Mouse (Mus musculus) R1 (cell line): ENCODE measurements around the gene Mbd6.

ENCODE experiments used
- DNase-seq: peaks from one replicate; pipeline ENCODE4 v3.0.0-alpha.2; 2018; ENCODE audit warnings: low read depth, low spot score

Gene Mbd6

DNA sequence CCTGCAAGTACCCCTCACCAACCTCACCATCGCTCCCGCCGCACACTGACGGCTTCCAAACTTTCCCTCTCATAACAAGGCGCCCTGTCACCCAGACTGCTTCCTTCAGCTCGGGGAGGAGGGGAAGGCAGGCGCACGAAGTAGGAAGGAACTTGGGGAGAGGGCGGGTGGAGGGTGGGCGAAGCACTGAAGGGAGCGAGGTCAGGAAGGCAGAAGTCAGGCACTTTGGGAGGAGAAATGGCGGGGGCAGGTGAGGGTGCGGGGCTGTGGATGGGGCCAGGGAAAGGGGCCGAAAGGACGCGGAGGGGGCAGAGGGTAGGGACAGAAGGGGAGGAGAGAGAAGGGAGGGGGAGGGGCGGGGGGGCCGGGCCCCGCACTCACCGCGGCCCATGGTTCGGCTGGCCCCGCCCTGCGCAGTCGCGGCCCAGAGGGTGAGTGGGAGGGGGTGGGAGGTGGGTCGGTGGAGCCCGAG, 454 bp downstream of the Mbd6 start:
- peak; percentile 69 for DNase-seq

GRCm38 (mm10) chr10:127287936-127288293, 903 bp downstream of the Mbd6 start:
- no peak for DNase-seq

DNA sequence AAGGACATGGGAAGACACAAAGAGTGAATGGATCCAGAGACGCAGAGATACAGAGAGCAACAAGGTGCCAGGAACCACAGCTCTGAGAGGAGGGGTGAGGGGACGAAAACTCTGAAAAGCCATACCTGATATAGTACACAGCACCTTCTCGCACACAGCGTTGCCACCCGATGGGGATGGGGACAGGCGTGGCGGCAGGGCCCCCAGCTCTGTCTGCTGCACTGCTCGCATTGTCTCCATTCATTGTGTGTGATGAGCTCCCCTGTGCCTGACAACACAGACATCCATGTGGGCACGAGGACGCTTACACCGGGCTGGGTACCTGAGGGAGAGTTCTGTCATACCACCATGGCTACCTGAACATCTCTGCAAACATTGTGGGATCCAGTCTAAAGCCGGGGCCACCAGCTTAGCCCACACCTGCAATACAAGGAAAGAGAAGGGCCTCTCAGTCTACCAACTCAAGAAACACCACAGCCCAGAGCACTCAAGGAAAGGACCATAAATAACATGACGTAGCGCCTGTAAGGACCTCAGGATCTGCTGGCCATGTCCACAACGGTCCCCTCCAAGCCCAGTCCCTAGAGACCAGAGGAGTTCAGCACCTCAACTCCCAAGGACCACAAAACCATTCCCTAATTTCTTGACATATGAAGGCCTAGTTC, 1.4 kb downstream of the Mbd6 start:
- DNase-seq, result no peak

GRCm38 (mm10) chr10:127286730-127287129, 2.1 kb downstream of the Mbd6 start:
- DNase-seq, result peak; percentile 72

DNA sequence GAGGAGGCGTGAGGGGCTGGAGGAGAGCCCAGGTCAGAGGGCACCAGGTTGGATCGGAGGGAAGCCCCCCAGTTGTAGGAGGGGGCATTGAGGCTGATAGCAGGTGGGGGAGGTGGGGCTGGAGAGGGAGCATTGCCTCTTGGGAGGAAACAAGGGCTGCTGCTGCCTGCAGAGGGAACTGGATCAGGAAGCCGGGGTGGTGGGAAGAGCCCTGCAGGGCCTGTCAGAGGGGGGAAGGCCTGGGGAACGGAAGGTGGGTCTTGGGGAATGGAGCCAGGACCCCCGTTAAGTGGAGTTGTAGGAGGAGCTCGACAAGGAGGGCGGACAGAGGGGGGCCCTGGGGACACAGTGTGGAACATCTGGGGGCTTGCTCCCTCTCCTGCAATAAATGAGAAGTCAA, 2.6 kb downstream of the Mbd6 start:
- no peak for DNase-seq

DNA sequence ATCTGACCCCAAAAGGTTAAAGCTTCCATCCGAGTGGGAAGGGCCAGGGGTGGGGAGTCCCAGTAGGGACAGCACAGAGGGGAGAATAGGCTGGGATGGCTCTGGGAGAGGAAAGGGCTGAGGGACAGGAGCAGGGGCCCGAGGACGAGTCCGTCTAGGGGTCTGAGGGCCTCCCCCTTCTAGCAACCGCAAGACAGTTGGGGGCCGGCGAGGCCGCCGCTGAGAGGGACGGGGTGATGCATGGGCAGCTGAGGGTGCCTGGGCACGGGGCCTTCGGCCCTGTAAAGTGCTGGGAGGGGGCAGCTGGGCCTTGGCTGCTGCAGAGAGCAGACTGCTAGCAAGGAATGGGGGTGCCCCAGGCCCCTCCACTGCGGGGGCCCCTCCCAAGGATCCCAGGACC, 3.2 kb downstream of the Mbd6 start:
- DNase-seq, result no peak

- DNase-seq, result no peak
These were observed 3.9 kb downstream of the Mbd6 start for GRCm38 (mm10) chr10:127284724-127285500.

- no peak for DNase-seq
These were observed 4.7 kb downstream of the Mbd6 start for GRCm38 (mm10) chr10:127284105-127284622.

- peak; percentile 51 for DNase-seq
These were observed 6.1 kb downstream of the Mbd6 start for GRCm38 (mm10) chr10:127282620-127283215.

- no peak for DNase-seq
These were observed 7.5 kb downstream of the Mbd6 start for GRCm38 (mm10) chr10:127281316-127281715.

DNA sequence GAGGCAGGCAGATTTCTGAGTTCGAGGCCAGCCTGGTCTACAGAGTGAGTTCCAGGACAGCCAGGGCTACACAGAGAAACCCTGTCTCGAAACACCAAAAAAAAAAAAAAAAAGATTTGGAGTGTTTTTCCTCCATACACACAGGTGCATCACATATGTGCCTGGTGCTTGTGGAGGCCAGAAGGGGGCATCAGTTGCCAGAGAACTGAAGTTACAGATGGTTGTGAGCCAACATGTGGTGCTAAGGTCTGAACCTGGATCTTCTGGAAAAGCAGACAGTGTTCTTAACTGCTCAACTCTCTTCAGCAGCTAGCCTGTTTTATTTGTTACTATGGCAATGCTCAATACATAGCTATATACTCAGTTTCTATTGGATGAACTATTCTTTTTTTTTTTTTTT, 9.1 kb downstream of the Mbd6 start:
- peak; percentile 60 for DNase-seq

DNA sequence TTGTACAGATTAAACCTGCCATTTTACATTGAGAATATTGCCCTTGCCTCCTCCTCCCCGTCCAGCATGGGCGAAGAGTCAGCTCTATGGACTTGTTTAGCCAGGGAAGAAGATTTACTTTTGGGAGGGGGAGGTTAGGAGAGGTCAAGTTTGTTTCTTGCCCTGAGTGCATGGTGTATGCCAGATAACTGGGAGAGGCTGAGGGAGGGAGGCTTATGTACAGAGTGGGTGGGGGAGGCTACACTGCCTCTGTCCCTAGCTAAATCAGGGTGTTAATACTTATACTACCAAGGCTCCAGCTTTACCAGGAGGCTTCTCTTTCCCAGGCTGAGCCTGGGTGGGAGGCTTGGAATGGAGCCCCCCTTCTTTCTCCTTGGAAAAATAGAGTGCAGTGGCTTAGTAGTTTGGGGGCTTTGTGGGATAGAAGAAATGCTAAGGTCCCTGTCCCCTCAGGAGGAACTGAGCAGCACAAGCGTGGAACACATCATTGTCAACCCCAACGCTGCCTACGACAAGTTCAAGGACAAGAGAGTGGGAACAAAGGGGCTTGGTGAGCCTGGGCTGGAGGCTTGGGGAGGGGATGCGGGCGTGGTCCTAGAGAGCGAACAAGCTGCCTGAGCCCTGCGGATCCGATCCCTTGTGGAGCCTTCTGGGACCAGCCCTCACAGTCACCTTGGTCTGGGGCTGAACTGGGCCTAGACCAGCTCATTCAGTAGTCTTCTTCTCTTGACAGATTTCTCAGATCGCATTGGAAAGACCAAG, 14.4 kb downstream of the Mbd6 start:
- DNase-seq, result peak; percentile 88

DNA sequence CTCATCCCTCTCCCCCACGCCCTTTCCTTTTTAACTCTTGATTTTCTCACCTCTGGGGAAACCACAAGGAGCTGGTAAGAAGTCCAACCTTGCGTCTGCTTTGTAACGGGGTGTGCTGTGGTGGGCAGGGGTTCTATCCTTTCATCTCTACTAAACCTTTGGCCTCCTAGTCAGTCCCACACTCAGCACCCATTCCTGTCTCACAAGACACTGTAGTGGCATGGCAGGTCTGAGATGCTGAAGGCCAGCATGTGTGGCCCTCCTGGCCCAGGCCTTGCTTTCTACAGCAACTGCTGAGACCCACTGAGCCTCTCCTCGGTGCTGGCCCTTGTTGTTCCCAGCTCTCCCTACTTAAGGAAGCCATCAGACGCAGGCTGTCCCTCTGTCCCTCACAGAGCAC, 16.4 kb downstream of the Mbd6 start:
- no peak for DNase-seq

- DNase-seq, result peak; percentile 49
These were observed 18.9 kb downstream of the Mbd6 start for GRCm38 (mm10) chr10:127269884-127270283.

DNA sequence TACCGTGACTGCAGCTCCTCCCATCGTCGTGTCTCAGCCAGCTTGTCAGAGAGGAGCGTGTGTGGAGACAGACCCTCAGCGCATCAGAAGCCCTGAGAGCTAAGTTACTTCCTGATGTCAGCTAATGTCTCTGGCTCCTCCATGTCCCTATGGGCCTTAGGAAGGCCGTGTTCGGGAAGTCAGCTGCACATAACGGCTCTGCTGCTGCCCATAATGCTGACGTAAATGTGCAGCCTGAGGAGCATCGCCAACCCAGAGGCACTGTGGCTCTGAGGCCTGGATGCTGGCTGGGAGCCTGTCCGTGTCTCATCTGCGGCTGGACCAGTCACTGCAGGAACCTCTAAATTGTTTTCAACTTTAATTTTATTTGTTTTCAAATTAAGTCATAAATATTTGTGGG, 19.8 kb downstream of the Mbd6 start:
- no peak for DNase-seq

DNA sequence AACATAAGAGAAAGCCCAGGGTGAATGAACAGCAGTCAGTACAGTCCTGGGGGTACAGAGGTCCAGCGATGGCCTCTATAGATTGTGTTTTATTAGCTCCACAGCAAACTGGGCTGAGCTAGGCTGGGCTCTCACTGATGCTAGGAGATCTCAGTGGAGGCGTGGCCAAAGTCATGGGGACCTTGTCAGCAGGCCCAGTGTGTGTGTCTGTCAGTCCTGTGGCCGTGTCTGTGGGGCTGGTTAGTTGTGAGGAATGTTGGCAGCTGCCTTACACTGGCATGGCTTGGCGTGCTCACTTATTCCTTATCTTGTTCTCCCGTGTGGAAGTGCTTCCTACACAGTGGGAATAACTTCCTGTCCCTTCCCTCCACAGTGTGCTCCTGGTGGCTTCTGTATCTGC, 20.4 kb downstream of the Mbd6 start:
- DNase-seq, result no peak

DNA sequence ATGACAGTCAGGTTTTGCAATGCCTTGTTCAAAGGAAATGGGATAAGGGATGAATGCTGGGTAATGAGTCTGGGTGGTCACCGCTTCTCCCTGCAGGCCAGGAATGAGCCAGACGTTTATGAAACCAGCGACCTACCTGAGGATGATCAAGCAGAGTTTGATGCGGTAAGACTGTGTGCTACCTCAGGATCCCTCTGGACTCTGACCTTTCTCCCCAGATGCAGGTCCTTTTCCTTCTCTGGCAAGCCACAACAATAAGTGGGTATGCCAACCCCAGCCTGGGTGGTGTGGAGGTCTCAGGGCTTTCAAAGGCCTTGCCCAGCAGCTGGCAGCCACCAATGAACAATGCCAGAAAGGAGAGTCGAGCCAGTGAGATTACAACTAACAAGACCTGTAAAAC, 21.5 kb downstream of the Mbd6 start:
- DNase-seq, result no peak

DNA sequence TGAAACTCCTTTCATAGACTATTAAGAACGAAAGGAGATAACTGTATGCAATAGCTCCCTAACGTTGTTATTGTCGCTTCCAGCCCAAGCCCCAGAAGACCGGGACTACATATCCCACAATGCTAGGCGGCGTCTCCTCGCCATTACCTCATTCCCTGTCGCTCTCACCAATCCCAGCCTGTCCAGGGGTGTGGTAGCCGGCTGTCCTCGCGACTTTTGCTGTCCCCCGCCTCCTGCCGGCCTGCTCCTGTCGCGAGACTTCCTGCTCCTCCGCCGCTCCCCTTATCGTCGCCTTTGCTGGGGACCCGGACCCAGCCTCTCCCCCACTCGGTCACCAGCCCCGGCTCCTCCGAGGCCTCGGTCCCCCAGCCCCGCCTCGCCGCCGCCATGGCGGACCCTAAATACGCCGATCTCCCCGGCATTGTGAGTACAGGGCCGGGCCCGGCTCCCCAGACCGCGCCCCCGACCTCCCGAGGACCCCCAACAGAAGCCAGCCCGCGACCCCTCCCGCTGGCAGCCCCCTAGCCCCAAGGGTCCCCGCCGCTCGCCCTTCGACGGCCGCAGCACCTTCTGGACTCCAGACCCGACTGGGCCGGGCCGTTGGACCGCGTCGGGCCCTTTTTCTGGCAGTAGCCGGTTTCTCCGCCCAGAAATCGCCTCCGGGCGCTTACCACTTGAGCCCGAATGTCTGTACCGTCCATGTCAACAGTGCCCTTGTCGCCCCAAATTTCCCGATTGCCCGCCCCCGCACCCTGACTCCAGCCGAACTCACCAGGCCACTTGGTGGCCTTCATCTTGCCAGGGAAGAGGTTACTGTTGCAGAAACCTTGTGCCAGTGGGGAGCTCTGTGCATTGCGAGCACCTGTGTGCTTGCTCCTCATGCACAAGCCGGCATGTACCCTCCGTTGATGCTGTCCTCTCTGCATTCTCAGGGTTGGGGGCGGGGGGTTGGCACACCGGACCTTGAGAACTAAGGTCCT, 22.4 kb downstream of the Mbd6 start, which contains the start of gene Dctn2:
Gene Dctn2 (plus strand): TSS at position 257 of the 980 bp plus-strand sequence.
- DNase-seq, result peak; percentile 98

DNA sequence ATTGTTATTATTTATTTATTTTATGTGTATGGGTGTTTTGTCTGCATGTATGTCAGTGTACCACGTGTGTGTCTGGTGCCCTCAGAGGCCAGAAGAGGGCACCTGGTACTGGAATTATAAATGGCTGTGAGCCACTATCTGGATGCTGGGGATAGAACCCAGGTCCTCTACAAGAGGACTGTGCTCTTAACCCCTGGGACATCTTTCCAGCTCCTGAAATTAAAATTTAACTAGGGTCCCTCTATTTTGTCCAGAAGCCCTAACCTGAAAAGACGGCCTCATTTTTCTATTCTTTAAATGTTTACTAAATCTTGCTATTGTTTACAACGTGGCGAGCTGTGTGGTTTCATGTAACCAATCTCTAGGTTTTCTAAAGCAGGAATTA, 23.1 kb downstream of the Mbd6 start:
- no peak for DNase-seq

DNA sequence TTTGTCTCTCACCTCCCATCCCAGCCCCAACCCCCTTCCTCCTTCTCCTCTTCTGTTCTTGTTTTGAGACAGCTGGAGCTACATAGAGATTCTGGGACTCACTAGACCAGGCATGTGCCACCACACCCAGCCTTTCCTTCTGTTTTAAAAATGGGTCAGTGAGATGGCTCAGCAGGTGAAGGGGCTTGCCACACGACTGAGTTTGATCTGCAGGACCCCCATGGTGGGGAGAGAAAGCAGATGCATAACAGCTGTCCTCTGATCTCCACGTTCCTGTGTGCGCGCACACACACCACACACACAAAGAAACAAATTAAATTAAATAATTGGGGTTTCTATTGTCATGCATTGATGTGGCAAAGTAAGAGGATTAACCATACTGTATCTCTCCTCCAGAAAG, 23.8 kb downstream of the Mbd6 start:
- peak; percentile 74 for DNase-seq

DNA sequence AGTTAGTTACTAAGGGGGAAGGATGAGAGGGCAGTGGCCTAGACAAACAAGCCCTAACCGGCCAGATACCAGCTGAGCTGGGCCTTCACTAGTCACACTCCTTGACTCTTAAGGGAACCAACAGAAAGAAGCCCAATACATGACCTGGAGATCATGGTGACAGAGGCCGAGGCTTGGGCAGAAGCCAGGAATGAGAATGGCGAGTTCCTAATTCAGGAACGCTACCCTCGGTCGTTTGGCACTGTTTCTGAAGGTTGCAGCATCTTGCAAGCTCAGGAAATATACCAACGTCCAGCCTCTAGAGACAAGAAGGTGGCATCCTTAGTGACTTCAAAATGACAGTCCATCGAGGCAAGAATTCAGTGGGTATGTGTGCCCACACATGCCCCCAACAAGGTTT, 24.5 kb downstream of the Mbd6 start:
- DNase-seq, result no peak
